Mouse (Mus musculus): ENCODE data around the gene Ctbs. TPM values are rescaled to one million over a fixed set of nuclear protein-coding genes. Genes with fewer than 3 reads are reported as not detected.

Ctbs gene
- polyA plus RNA-seq, 1 experiment = 1.6 TPM

DNA sequence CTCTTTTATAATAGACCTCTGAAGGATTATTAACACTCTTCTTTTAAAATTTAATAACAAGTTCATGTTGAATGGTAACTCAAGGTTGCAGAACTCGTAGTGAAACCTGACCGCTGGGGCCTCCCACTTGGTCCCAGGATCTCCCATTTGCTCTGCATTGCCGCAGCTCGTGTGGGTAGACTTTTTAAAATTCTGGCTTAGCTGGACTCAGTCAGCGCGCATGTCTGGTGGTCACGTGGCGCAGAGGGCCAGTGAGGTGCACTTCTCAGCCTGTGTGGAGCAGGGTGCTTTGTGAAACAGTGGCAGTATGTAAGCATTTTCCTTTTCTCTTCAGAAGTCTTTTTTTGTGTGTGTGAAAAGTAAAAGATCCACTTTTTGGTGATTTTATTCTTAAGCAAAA lies 6.7 kb upstream of the Ctbs start:
- H3K27me3 ChIP-seq (ENCODE audit: control insufficient read depth, insufficient read depth, low read length) = no peaks in the 10 kb centered on the region
- no peaks in the 10 kb centered on the region for H3K4me1 ChIP-seq (ENCODE audit: control insufficient read depth, insufficient read depth, low read length)
- H3K36me3 ChIP-seq (ENCODE audit: control insufficient read depth, insufficient read depth, low read length) = no peaks in the 10 kb centered on the region
- no peak for TF ChIP-seq POLR2A (IDR thresholded peaks at IDR 0.05; ENCODE audit: control insufficient read depth, low read depth, low read length)
- TF ChIP-seq CTCF (IDR thresholded peaks at IDR 0.05; ENCODE audit: control insufficient read depth, insufficient read depth, insufficient replicate concordance, low read depth, low read length) = no peak
- H3K4me3 ChIP-seq (ENCODE audit: control insufficient read depth, low read depth, low read length) = no peak overlapping the region
- H3K27ac ChIP-seq (ENCODE audit: control insufficient read depth, insufficient read depth, low read depth, low read length) = no peak overlapping the region

GRCm38 (mm10) chr3:146443380-146443779 lies 6.2 kb upstream of the Ctbs start:
- no peak for TF ChIP-seq CTCF (IDR thresholded peaks at IDR 0.05; ENCODE audit: control insufficient read depth, insufficient read depth, insufficient replicate concordance, low read depth, low read length)
- no peak for TF ChIP-seq POLR2A (IDR thresholded peaks at IDR 0.05; ENCODE audit: control insufficient read depth, low read depth, low read length)
- Histone ChIP-seq H3K4me1 (ENCODE audit: control insufficient read depth, insufficient read depth, low read length) (no peaks in the 10 kb centered on the region), H3K36me3 (ENCODE audit: control insufficient read depth, insufficient read depth, low read length) (no peaks in the 10 kb centered on the region), H3K27me3 (ENCODE audit: control insufficient read depth, insufficient read depth, low read length) (no peaks in the 10 kb centered on the region), H3K27ac (ENCODE audit: control insufficient read depth, insufficient read depth, low read depth, low read length) (no peak overlapping the region), H3K4me3 (ENCODE audit: control insufficient read depth, low read depth, low read length) (no peak overlapping the region)

DNA sequence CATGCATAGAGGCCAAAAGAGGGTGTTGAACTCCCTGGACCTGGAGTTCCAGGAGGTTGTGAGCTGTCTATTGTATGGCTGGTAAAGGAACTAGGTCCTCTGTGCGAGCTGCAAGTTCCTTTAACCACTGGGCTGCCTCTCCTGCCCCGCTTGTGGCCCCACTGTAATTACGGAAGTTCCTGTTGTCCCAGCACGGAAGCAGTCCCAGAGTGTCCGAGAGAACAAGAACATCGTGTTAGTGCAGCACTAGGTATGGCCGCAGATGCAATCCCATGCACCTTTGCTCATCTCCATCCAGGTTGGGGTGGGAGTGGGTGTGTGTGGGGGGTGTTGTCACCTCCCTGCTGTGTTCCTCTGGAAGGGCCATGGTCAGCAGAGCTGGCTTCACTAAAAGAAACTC lies 4.7 kb upstream of the Ctbs start:
- Histone ChIP-seq H3K36me3 (ENCODE audit: control insufficient read depth, insufficient read depth, low read length) (no peaks in the 10 kb centered on the region), H3K4me1 (ENCODE audit: control insufficient read depth, insufficient read depth, low read length) (no peaks in the 10 kb centered on the region; the same call in 1 of the 2 replicates), H3K27me3 (ENCODE audit: control insufficient read depth, insufficient read depth, low read length) (no peaks in the 10 kb centered on the region), H3K27ac (ENCODE audit: control insufficient read depth, insufficient read depth, low read depth, low read length) (no peak overlapping the region), H3K4me3 (ENCODE audit: control insufficient read depth, low read depth, low read length) (no peak overlapping the region)
- TF ChIP-seq CTCF (IDR thresholded peaks at IDR 0.05; ENCODE audit: control insufficient read depth, insufficient read depth, insufficient replicate concordance, low read depth, low read length) (no peak), POLR2A (IDR thresholded peaks at IDR 0.05; ENCODE audit: control insufficient read depth, low read depth, low read length) (no peak)

- Histone ChIP-seq H3K4me3 (ENCODE audit: control insufficient read depth, low read depth, low read length) (no peak overlapping the region), H3K4me1 (ENCODE audit: control insufficient read depth, insufficient read depth, low read length) (peaks cover 13% of the 10 kb centered on the region), H3K27ac (ENCODE audit: control insufficient read depth, insufficient read depth, low read depth, low read length) (no peak overlapping the region), H3K27me3 (ENCODE audit: control insufficient read depth, insufficient read depth, low read length) (no peaks in the 10 kb centered on the region), H3K36me3 (ENCODE audit: control insufficient read depth, insufficient read depth, low read length) (no peaks in the 10 kb centered on the region)
- no peak for TF ChIP-seq POLR2A (IDR thresholded peaks at IDR 0.05; ENCODE audit: control insufficient read depth, low read depth, low read length)
- no peak for TF ChIP-seq CTCF (IDR thresholded peaks at IDR 0.05; ENCODE audit: control insufficient read depth, insufficient read depth, insufficient replicate concordance, low read depth, low read length)
Observed at GRCm38 (mm10) chr3:146447156-146447555, 2.4 kb upstream of the Ctbs start.

- Histone ChIP-seq H3K36me3 (ENCODE audit: control insufficient read depth, insufficient read depth, low read length) (no peaks in the 10 kb centered on the region), H3K4me3 (ENCODE audit: control insufficient read depth, low read depth, low read length) (no peak overlapping the region), H3K27me3 (ENCODE audit: control insufficient read depth, insufficient read depth, low read length) (no peaks in the 10 kb centered on the region), H3K27ac (ENCODE audit: control insufficient read depth, insufficient read depth, low read depth, low read length) (no peak overlapping the region), H3K4me1 (ENCODE audit: control insufficient read depth, insufficient read depth, low read length) (peaks cover 13% of the 10 kb centered on the region)
- TF ChIP-seq CTCF (IDR thresholded peaks at IDR 0.05; ENCODE audit: control insufficient read depth, insufficient read depth, insufficient replicate concordance, low read depth, low read length) (no peak), POLR2A (IDR thresholded peaks at IDR 0.05; ENCODE audit: control insufficient read depth, low read depth, low read length) (no peak)
Observed at GRCm38 (mm10) chr3:146447598-146447997, 2.0 kb upstream of the Ctbs start.

- H3K4me1 ChIP-seq (ENCODE audit: control insufficient read depth, insufficient read depth, low read length) = peaks cover 13% of the 10 kb centered on the region
- H3K4me3 ChIP-seq (ENCODE audit: control insufficient read depth, low read depth, low read length) = no peak overlapping the region
- no peaks in the 10 kb centered on the region for H3K36me3 ChIP-seq (ENCODE audit: control insufficient read depth, insufficient read depth, low read length)
- TF ChIP-seq POLR2A (IDR thresholded peaks at IDR 0.05; ENCODE audit: control insufficient read depth, low read depth, low read length) (no peak), CTCF (IDR thresholded peaks at IDR 0.05; ENCODE audit: control insufficient read depth, insufficient read depth, insufficient replicate concordance, low read depth, low read length) (no peak)
- no peak overlapping the region for H3K27ac ChIP-seq (ENCODE audit: control insufficient read depth, insufficient read depth, low read depth, low read length)
- no peaks in the 10 kb centered on the region for H3K27me3 ChIP-seq (ENCODE audit: control insufficient read depth, insufficient read depth, low read length)
Observed at GRCm38 (mm10) chr3:146448372-146448771, 1.2 kb upstream of the Ctbs start.

DNA sequence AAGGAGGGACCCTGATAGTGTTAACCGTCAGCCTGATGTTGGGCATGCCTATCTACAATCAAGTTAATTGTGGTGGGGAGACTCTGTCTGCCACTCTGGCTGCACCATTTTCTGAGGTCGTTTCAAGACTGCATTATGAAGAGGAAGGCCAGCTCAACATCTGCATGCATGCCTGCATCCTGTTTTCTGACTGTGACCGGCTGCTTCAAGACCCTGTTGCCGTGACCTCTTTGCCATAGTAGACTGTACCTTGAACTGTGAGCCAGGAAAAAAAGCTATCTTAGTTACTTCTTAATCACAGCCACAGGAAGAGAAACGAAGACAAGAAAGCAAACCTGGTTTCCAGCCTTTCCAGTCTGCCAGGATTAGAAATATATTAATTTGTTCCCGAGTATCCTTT lies 626 bp upstream of the Ctbs start:
- H3K27me3 ChIP-seq (ENCODE audit: control insufficient read depth, insufficient read depth, low read length) = no peaks in the 10 kb centered on the region
- no peak overlapping the region for H3K4me3 ChIP-seq (ENCODE audit: control insufficient read depth, low read depth, low read length)
- H3K27ac ChIP-seq (ENCODE audit: control insufficient read depth, insufficient read depth, low read depth, low read length) = no peak overlapping the region
- no peaks in the 10 kb centered on the region for H3K36me3 ChIP-seq (ENCODE audit: control insufficient read depth, insufficient read depth, low read length)
- TF ChIP-seq POLR2A (IDR thresholded peaks at IDR 0.05; ENCODE audit: control insufficient read depth, low read depth, low read length) = no peak
- no peak for TF ChIP-seq CTCF (IDR thresholded peaks at IDR 0.05; ENCODE audit: control insufficient read depth, insufficient read depth, insufficient replicate concordance, low read depth, low read length)
- H3K4me1 ChIP-seq (ENCODE audit: control insufficient read depth, insufficient read depth, low read length) = peaks cover 13% of the 10 kb centered on the region

GRCm38 (mm10) chr3:146450371-146450841 lies 811 bp downstream of the Ctbs start:
- Histone ChIP-seq H3K27me3 (ENCODE audit: control insufficient read depth, insufficient read depth, low read length) (no peaks in the 10 kb centered on the region), H3K4me3 (ENCODE audit: control insufficient read depth, low read depth, low read length) (peak overlapping the region; percentile 97), H3K27ac (ENCODE audit: control insufficient read depth, insufficient read depth, low read depth, low read length) (peak overlapping the region; percentile 78), H3K4me1 (ENCODE audit: control insufficient read depth, insufficient read depth, low read length) (peaks cover 13% of the 10 kb centered on the region), H3K36me3 (ENCODE audit: control insufficient read depth, insufficient read depth, low read length) (no peaks in the 10 kb centered on the region)
- TF ChIP-seq POLR2A (IDR thresholded peaks at IDR 0.05; ENCODE audit: control insufficient read depth, low read depth, low read length) (peak; percentile 87), CTCF (IDR thresholded peaks at IDR 0.05; ENCODE audit: control insufficient read depth, insufficient read depth, insufficient replicate concordance, low read depth, low read length) (no peak)
